Mouse (Mus musculus): ENCODE data around the gene Birc2.

Gene Birc2

DNA sequence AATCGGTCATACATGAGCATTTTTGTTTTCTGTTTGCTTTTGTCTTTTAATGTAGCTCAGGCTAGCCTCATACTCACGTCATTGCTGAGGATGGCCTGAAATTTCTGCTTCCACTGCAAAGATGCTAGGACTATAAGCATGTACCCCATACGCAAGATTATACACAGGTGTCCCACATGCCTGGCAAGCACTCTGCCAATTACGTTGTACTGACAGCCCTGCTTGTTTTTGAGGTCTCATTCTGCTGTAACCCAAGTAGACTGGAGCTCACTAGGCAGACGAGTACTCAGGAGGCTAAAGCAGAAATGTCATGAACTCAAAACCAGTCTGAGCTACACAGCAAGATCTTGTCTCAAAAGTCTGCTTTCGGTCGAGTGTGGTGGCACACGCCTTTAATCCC lies 15.0 kb upstream of the Birc2 start:
- in situ Hi-C loops (cut with MboI; ENCODE audit: unreplicated experiment in 2 of 2) = loop anchor here (10.0 to 25.0 kb wide), 2 partner anchors 137 to 1360 kb away; no protein-coding TSS in a partner anchor

- in situ Hi-C loops (cut with MboI; ENCODE audit: unreplicated experiment in 2 of 2) = no loop called here
Measured at GRCm38 (mm10) chr9:7848191-7848590, 11.3 kb upstream of the Birc2 start.

- in situ Hi-C loops (cut with MboI; ENCODE audit: unreplicated experiment in 2 of 2) = no loop called here
Measured at GRCm38 (mm10) chr9:7846667-7847199, 9.9 kb upstream of the Birc2 start.

GRCm38 (mm10) chr9:7845216-7845895 lies 8.5 kb upstream of the Birc2 start:
- in situ Hi-C loops (cut with MboI; ENCODE audit: unreplicated experiment in 2 of 2) = no loop called here

GRCm38 (mm10) chr9:7841221-7841620 lies 4.4 kb upstream of the Birc2 start:
- in situ Hi-C loops (cut with MboI; ENCODE audit: unreplicated experiment in 2 of 2) = no loop called here

- in situ Hi-C loops (cut with MboI; ENCODE audit: unreplicated experiment in 2 of 2) = loop anchor here in 1 of 2 experiments (10.0 kb wide), 1 partner anchor 857 kb away; no protein-coding TSS in a partner anchor
Measured at GRCm38 (mm10) chr9:7837806-7838440, 1.1 kb upstream of the Birc2 start.

DNA sequence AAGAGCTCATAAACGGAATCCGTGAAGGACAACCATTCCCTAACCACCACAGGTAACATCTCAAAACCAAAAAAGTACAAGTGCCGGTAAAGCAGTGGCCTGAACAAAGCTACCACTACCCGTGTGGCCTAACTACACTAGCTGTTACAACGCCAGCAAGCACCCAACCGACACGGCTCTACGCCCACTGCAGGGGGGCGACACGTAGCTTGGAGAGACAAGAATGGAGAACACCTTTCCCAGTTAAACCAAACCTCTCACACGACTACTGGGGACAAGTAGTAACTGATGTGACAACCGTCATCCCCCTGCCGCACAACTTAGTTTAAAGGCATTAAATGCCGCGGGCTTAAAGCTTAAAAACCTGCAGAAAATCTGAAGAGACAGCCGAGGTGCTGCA lies 533 bp downstream of the Birc2 start:
- in situ Hi-C loops (cut with MboI; ENCODE audit: unreplicated experiment in 2 of 2) = loop anchor here in 1 of 2 experiments (10.0 kb wide), 1 partner anchor 858 kb away; no protein-coding TSS in a partner anchor

DNA sequence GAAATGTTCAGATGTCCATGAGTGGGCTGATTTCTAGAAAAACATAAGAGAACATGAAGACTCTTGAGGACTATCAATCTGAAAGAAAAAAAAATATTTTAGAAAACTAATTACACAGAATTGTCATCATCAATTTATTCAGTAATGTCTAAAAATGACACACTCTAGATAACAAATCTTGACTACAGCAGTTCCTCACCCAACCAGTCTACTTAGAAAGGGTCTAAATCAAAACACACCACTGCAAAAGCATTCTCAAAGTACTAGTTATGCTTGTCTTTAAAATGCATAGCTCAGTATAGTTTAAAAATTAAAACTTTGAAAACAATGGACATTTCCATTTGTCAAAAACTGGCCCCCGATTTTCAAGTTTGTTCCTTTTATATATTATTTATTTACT lies 1.6 kb downstream of the Birc2 start:
- in situ Hi-C loops (cut with MboI; ENCODE audit: unreplicated experiment in 2 of 2) = loop anchor here in 1 of 2 experiments (10.0 kb wide), 1 partner anchor 859 kb away; no protein-coding TSS in a partner anchor

DNA sequence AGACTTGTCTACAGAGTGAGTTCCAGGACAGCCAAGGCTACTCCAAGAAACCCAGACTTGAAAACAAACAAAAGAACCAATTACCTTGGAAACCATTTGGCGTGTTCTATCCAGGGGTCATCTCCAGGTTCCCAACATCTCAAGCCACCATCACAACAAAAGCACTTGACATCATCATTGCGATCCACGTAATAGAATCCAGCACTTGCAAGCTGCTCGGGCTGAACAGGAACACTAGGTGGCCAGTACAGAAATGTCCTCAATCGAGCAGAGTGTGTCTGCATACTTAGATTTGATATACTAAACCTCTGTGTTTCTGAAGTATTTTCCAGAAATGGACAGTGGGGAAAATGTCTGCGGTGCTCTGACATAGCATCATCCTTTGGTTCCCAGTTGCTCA lies 3.4 kb downstream of the Birc2 start:
- in situ Hi-C loops (cut with MboI; ENCODE audit: unreplicated experiment in 2 of 2) = loop anchor here in 1 of 2 experiments (5.0 to 10.0 kb wide), 3 partner anchors 39 to 861 kb away; partner anchors contain the start of gene Birc3

GRCm38 (mm10) chr9:7829531-7830528 lies 7.0 kb downstream of the Birc2 start:
- in situ Hi-C loops (cut with MboI; ENCODE audit: unreplicated experiment in 2 of 2) = loop anchor here (5.0 to 10.0 kb wide), 4 partner anchors 42 to 865 kb away; partner anchors contain the start of gene Birc3 (in 1 of the 2)

DNA sequence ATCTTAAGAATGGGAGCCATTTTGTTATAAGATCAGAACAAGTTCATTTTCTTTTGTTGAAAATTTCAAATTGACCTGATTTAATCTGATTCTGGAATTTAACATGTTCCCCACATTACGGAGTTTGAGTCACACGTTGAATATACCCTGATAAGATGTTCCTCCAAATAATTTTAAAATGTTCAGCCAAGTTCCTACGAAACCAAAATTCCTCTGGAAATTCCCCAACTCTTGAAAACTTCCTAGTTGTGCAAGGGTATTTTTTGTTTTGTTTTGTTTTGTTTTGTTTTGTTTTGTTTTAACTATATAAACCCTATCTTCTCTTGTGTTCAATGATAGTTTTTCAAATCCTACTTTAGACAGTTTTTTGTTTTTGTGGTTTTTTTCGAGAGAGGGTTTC lies 8.2 kb downstream of the Birc2 start:
- in situ Hi-C loops (cut with MboI; ENCODE audit: unreplicated experiment in 2 of 2) = loop anchor here in 1 of 2 experiments (10.0 kb wide), 1 partner anchor 614 kb away; no protein-coding TSS in a partner anchor

- in situ Hi-C loops (cut with MboI; ENCODE audit: unreplicated experiment in 2 of 2) = loop anchor here (5.0 to 10.0 kb wide), 6 partner anchors 48 to 610 kb away; no protein-coding TSS in a partner anchor
Measured at GRCm38 (mm10) chr9:7824916-7825315, 11.9 kb downstream of the Birc2 start.

- in situ Hi-C loops (cut with MboI; ENCODE audit: unreplicated experiment in 2 of 2) = loop anchor here (5.0 to 10.0 kb wide), 6 partner anchors 45 to 608 kb away; no protein-coding TSS in a partner anchor
Measured at GRCm38 (mm10) chr9:7822758-7823157, 14.1 kb downstream of the Birc2 start.

DNA sequence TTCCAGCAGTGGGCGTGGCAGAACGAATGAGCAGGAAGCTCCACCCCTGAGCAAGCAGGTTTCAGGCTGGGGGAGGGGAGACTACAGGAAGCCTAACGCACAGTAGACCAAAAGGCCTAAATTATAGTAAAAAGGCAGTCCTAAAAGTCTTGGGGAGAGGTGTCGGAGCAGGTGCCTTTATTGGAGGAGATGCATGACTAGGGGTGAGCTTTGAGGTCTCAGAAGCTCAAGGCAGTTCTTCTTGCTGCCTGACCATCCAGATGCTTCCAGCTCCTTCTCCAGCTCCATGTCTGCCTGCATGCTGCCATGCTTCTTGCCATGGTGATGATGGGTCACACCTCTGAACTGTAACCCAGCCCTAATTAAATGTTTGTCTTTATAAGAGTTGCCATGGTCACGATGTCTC lies 31.8 kb downstream of the Birc2 start:
- in situ Hi-C loops (cut with MboI; ENCODE audit: unreplicated experiment in 2 of 2) = no loop called here

- in situ Hi-C loops (cut with MboI; ENCODE audit: unreplicated experiment in 2 of 2) = no loop called here
Measured at GRCm38 (mm10) chr9:7798555-7798954, 38.3 kb downstream of the Birc2 start.

DNA sequence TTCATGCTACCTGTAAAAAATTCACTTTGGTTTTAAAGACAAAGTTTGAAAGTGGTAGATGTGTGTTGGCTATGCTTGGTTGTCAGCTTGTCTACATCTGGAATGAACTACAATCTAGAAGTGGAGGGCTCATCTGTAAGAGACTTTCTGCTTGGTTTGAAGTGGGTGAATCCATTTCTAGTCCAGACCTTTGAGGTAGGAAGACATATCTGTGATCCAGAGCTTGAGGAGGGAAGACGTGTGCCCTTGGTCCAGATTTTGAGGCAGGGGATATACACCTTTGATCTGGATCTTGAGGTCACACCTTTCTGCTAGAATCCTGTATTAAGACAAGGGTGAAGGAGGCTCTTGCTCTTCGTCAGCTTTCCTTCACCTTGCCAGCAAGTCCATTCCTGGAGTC lies 39.3 kb downstream of the Birc2 start:
- in situ Hi-C loops (cut with MboI; ENCODE audit: unreplicated experiment in 2 of 2) = no loop called here

DNA sequence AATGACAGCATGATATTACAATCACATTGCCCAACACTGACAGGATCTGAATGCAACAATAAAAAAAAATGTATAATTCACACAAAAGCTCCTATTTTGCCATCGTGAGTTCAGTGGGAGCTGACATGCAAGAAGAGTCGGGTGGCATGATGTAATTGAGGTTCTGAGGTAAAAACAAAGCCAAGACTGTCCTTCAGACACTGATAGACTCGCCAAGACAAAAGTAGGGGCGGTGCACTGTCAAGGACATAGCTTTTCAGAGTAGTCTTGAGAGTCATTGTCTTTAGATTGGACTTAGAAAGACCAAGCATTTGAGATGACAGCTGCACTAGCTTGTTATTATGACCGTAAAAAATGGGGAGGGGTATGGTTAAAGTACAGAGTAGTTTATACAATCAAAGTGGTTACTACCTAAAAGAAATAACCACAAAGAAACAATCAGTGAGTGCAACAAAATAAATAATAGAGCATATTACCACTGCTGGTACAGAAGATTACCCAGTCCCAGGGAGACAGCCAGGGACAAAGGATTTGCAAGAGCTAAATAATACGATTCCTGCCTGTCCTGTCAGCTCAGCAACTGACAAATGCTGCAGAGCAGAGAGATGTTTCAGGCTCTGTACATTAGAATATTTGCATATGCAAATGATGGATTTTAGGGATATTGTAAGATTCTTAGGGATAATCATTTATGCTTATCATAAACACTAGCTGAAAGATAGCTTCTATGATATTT lies 40.6 kb downstream of the Birc2 start:
- in situ Hi-C loops (cut with MboI; ENCODE audit: unreplicated experiment in 2 of 2) = no loop called here

DNA sequence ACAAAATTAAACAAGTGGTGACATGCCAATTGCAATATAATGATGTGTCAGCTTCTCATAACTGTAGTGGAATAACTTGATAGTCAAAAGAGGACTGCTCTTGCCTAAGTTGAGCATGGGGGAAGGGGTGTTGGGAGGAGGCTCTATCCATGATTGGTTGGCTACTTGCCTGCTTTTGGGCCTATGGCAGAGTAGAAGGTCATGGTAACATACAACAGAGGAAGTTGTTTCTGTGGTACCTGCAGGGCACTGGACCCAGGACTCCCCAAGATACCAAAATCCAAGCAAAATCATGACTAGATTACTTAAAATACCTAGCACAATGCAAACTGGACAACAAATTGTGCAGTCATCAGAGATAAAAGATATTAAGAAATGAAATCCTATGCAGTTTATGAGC lies 41.3 kb downstream of the Birc2 start:
- in situ Hi-C loops (cut with MboI; ENCODE audit: unreplicated experiment in 2 of 2) = no loop called here

GRCm38 (mm10) chr9:7793561-7793960 lies 43.3 kb downstream of the Birc2 start:
- in situ Hi-C loops (cut with MboI; ENCODE audit: unreplicated experiment in 2 of 2) = no loop called here

All from v-Abl transformed pro-B cells (cell line).